Mouse (Mus musculus) embryonic fibroblast, embryonic 13.5 days (primary cell): ENCODE measurements at regions not wholly inside any gene's neighbourhood (a gene's known extent, or its start where the extent isn't known, plus 50 kb on each side); places are given as distances from the start of the nearest gene placed in this dataset.
A peak's percentile ranks its signal among the peaks of the same experiment; 100 is the strongest.

Source experiments
- CTCF ChIP-seq: IDR thresholded peaks from 2 replicates; pipeline ENCODE4 v1.5.1; 2011; ENCODE audit warnings: mild to moderate bottlenecking, control low read depth, low read length, moderate library complexity, borderline replicate concordance; ENCODE audit not compliant: insufficient read depth
- POLR2A ChIP-seq: IDR thresholded peaks from 2 replicates; pipeline ENCODE4 v1.6.1; 2011; ENCODE audit warnings: low read depth, mild to moderate bottlenecking, control low read depth, low read length, moderate library complexity

DNA sequence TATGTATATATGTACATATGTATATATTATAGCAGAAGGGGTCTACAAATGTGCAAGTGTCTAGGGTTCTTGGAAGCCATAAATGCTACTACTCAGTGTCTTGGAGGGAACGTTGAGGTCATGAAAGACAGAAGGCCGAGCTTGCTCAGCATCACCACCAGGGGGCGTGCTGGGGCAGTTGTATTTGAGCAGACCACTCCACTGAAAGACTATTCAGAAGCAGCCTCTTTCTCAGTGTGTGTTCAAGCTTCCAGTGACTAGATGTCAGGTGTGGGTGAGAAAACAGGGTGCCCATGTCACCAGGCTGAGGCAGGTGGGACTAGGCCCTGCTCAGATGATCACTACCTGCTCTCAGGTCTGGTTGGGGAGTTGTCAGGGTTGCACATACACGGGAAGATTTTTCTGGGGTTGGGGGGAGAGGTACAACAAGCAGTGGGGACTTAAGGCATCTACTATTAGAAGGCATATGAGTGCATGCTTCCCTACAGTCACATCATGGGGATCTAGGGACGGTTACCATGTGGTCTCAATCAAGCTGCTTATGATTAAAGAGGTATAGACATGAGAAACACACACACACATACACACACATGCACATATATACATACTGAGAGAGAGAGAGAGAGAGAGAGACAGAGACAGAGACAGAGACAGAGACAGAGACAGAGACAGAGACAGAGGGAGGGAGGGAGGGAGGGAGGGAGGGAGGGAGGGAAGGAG lies 127.1 kb upstream of the Sash1 start:
- TF ChIP-seq CTCF (peak; percentile 47; the same call in 1 of the 2 replicates), POLR2A (no peak)
